Mouse (Mus musculus): ENCODE measurements around the gene Atp8b4.

GRCm38 (mm10) chr2:126284071-126284470, 216.4 kb downstream of the Atp8b4 start:
- TF ChIP-seq CTCF (IDR thresholded peaks at IDR 0.05; ENCODE audit: low read depth, low read length) (no peak), POLR2A (IDR thresholded peaks at IDR 0.05; ENCODE audit: insufficient read depth, low read length) (no peak)

All from ES-Bruce4 (cell line).